Mouse (Mus musculus): ENCODE results near the gene Gabrb1. TPM values are rescaled to one million over a fixed set of nuclear protein-coding genes. Genes with fewer than 3 reads are reported as not detected.

Gene Gabrb1
- polyA plus RNA-seq, 1 experiment from 2014 or later = 0.89 TPM

DNA sequence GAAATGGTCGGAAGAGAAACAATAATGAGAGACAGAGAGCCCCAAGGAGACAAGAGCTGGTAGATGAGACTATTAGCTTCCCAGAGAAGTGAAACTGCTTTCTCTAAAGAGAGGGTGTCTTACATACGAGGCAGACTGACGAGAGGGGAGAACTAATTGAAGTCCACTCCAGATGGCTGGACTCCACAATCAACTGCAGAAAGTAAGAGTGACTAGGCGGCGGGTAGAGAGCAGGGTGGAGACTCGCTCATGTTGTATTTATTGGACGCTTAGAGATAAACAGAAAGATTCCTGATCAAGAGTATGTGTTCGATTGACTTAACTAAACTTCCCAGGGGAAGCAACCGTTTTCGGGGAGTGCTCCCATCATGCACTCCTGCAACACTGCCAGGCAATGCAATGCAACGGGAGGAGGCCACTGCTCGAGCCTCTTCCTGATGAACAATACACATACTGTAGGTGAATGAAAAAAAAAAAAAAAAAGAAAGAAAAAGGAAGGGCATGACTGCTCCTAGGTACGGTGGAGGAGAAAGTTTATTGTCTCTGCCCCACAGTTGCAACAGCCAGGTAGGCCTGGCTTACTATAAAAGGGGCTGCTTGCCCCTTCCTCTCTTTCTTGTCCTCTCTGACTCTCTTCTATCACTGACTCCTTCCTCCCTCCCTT, 526.7 kb downstream of the Gabrb1 start:
- no peak overlapping the region for H3K4me3 ChIP-seq (replicated peaks)
- no peak overlapping the region for H3K27ac ChIP-seq (replicated peaks)
- H3K27me3 ChIP-seq = no peaks in the 10 kb centered on the region
- WGBS = 81% methylated on average over 13 of the region's 13 CpGs
- H3K4me2 ChIP-seq (replicated peaks) = no peak overlapping the region
- H3K9me3 ChIP-seq (replicated peaks) = no peaks in the 10 kb centered on the region
- no peaks in the 10 kb centered on the region for H3K4me1 ChIP-seq
- no peak overlapping the region for H3K9ac ChIP-seq
- H3K36me3 ChIP-seq = no peaks in the 10 kb centered on the region
- ATAC-seq (ENCODE audit: insufficient number of reproducible peaks, low FRiP score, low TSS enrichment, low read depth) = no peak

DNA sequence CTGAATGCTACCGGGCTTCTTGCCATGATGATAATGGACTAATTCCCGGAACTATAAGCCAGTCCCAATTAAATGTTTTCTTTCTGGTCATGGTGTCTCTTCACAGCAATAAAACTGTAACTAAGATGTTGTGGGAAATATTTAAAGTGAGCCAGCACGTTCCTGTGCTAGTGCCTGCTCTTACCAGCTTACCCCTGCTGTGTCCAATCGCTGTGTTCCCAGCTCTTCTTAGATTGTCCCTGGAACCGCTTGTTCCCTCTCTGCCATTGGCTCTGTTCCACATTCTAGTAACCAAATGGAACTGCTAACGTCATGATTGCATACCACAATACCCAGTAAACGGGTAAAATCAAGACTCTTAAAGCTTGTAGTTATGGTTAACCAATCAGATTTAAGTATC, 533.2 kb downstream of the Gabrb1 start:
- Histone ChIP-seq H3K4me2 (replicated peaks) (no peak overlapping the region), H3K9me3 (replicated peaks) (no peaks in the 10 kb centered on the region), H3K27ac (replicated peaks) (no peak overlapping the region), H3K9ac (no peak overlapping the region), H3K36me3 (no peaks in the 10 kb centered on the region), H3K27me3 (no peaks in the 10 kb centered on the region), H3K4me1 (no peaks in the 10 kb centered on the region), H3K4me3 (replicated peaks) (no peak overlapping the region)
- no peak for ATAC-seq (ENCODE audit: insufficient number of reproducible peaks, low FRiP score, low TSS enrichment, low read depth)
- 76% methylated on average over 7 of the region's 7 CpGs for WGBS

DNA sequence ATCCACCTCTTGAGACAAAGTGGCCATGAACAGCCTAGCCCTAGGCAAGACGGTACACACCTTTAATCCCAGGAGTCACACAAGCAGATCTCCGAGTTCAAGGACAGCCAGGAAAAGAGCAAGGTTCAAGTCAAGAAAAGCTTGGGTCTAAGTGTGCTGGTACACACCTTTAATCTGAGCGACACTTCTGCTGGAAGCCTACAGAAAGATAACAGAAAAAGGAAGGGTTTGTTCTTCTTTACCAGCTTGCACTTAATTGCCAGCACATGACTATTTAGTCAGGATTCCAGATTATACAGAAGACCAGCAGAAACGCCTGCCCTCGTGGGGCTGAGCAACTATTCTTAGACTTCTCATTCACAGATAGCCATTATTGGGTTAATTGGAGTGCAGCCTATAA, 534.0 kb downstream of the Gabrb1 start:
- H3K36me3 ChIP-seq = no peaks in the 10 kb centered on the region
- no peak overlapping the region for H3K27ac ChIP-seq (replicated peaks)
- H3K9me3 ChIP-seq (replicated peaks) = no peaks in the 10 kb centered on the region
- no peak for ATAC-seq (ENCODE audit: insufficient number of reproducible peaks, low FRiP score, low TSS enrichment, low read depth)
- H3K4me2 ChIP-seq (replicated peaks) = no peak overlapping the region
- H3K9ac ChIP-seq = no peak overlapping the region
- no peak overlapping the region for H3K4me3 ChIP-seq (replicated peaks)
- WGBS = 72% methylated on average over 5 of the region's 5 CpGs
- H3K4me1 ChIP-seq = no peaks in the 10 kb centered on the region
- no peaks in the 10 kb centered on the region for H3K27me3 ChIP-seq

GRCm38 (mm10) chr5:72195442-72195841, 537.5 kb downstream of the Gabrb1 start:
- Histone ChIP-seq H3K4me2 (replicated peaks) (no peak overlapping the region), H3K9ac (no peak overlapping the region), H3K27me3 (no peaks in the 10 kb centered on the region), H3K36me3 (no peaks in the 10 kb centered on the region), H3K4me3 (replicated peaks) (no peak overlapping the region), H3K4me1 (no peaks in the 10 kb centered on the region), H3K27ac (replicated peaks) (no peak overlapping the region), H3K9me3 (replicated peaks) (no peaks in the 10 kb centered on the region)
- no peak for ATAC-seq (ENCODE audit: insufficient number of reproducible peaks, low FRiP score, low TSS enrichment, low read depth)
- 100% methylated on average over 1 of the region's 1 CpGs for WGBS

Other genes starting within 250 kb of the Gabrb1 start
- 0.34 TPM in 1 of 2 replicates, not detected in the other for gene Cox7b2, start 109.9 kb upstream of the Gabrb1 start, polyA plus RNA-seq (2015; fragmentation: Nextera tagmentation; extraction: Ambion mirVana)
- 6.3 and 8.6 TPM in 2 replicates for gene Gabra4, start 195 bp downstream of the Gabrb1 start, polyA plus RNA-seq (2015; fragmentation: Nextera tagmentation; extraction: Ambion mirVana)